Mouse (Mus musculus) CH12.LX (cell line): Measurements from ENCODE around the gene Mb. TPM values are rescaled to one million over a fixed set of nuclear protein-coding genes. Genes with fewer than 3 reads are reported as not detected.

Experiments
- DNase-seq: peaks from one replicate; pipeline ENCODE4 v3.0.0-alpha.2; 2013; ENCODE audit errors: extremely low read depth
- H3K27ac ChIP-seq: 2 replicates; pipeline ENCODE4 v1.5.1; 2012; ENCODE audit warnings: low read depth, mild to moderate bottlenecking, control low read depth, moderate library complexity; ENCODE audit not compliant: insufficient read depth
- H3K27me3 ChIP-seq: replicated peaks from 2 replicates; pipeline ENCODE3; 2012; ENCODE audit warnings: inconsistent platforms
- H3K36me3 ChIP-seq, 2 experiments: replicated peaks in 1 of 2; 2 replicates each; pipeline versions ENCODE3 to v1.6.1; 2012; ENCODE audit warnings: inconsistent platforms in 1 of 2, low read length in 1 of 2, mild to moderate bottlenecking in 1 of 2, mixed read lengths in 1 of 2, moderate library complexity in 1 of 2; ENCODE audit not compliant: control insufficient read depth in 1 of 2, insufficient read depth in 1 of 2
- H3K4me1 ChIP-seq, 2 experiments: 2 replicates each; pipeline ENCODE4 v1.6.1; 2012; ENCODE audit warnings: inconsistent platforms in 1 of 2, moderate library complexity in 1 of 2; ENCODE audit not compliant: insufficient read depth in 2 of 2, control insufficient read depth in 1 of 2
- H3K4me2 ChIP-seq: 2 replicates; pipeline ENCODE4 v1.6.1; 2012; ENCODE audit warnings: low read depth, mild to moderate bottlenecking, control low read depth; ENCODE audit not compliant: poor library complexity, insufficient read depth, severe bottlenecking
- H3K4me3 ChIP-seq, 3 experiments: fragments of 150-350 bp in 1 of 3; sonication (generic) in 1 of 3; replicated peaks in 1 of 3; 2 replicates each; pipeline versions ENCODE3 to v1.5.1; 2011 to 2012; ENCODE audit warnings: low read depth in 2 of 3, low read length in 2 of 3, mild to moderate bottlenecking in 2 of 3, moderate library complexity in 2 of 3, control low read depth in 1 of 3, improper control_type of control experiment in 1 of 3, inconsistent platforms in 1 of 3, mixed read lengths in 1 of 3; ENCODE audit not compliant: poor library complexity in 1 of 3
- H3K79me2 ChIP-seq: replicated peaks from 2 replicates; pipeline ENCODE4 v1.6.1; 2012; ENCODE audit warnings: mild to moderate bottlenecking, moderate library complexity; ENCODE audit not compliant: control insufficient read depth, poor library complexity, insufficient read depth, severe bottlenecking; ENCODE audit errors: extremely low read depth
- H3K9ac ChIP-seq: 2 replicates; pipeline ENCODE4 v1.6.1; 2012; ENCODE audit warnings: low read depth, mild to moderate bottlenecking, control low read depth, moderate library complexity; ENCODE audit not compliant: insufficient read depth
- H3K9me3 ChIP-seq: replicated peaks from 2 replicates; pipeline ENCODE3; 2012; ENCODE audit warnings: low read length, inconsistent platforms, mixed read lengths
- CHD1 ChIP-seq: IDR thresholded peaks from 2 replicates; pipeline ENCODE4 v1.6.1; 2012; ENCODE audit warnings: low read depth, low read length, improper control_type of control experiment, inconsistent platforms
- EP300 ChIP-seq: IDR thresholded peaks from 2 replicates; pipeline ENCODE4 v1.6.1; 2011; ENCODE audit warnings: low read length, improper control_type of control experiment
- IRF4 ChIP-seq: IDR thresholded peaks from 2 replicates; pipeline ENCODE4 v1.6.1; 2014; ENCODE audit warnings: low read depth, mild to moderate bottlenecking, inconsistent platforms, low read length, improper control_type of control experiment
- JUN ChIP-seq: IDR thresholded peaks from 2 replicates; pipeline ENCODE4 v1.6.1; 2011; ENCODE audit warnings: low read depth, mild to moderate bottlenecking, low read length, improper control_type of control experiment, moderate library complexity; ENCODE audit not compliant: insufficient read depth
- JUND ChIP-seq: conservative IDR thresholded peaks from 2 replicates; pipeline ENCODE4 v1.6.1; 2011; ENCODE audit warnings: low read depth, low read length, improper control_type of control experiment
- MAFK ChIP-seq: IDR thresholded peaks from 2 replicates; pipeline ENCODE4 v1.6.1; 2011; ENCODE audit warnings: low read length, improper control_type of control experiment; ENCODE audit not compliant: insufficient replicate concordance
- MAX ChIP-seq: IDR thresholded peaks from 2 replicates; pipeline ENCODE4 v1.6.1; 2011; ENCODE audit warnings: low read length, improper control_type of control experiment
- MEF2A ChIP-seq: IDR thresholded peaks from 2 replicates; pipeline ENCODE4 v1.6.1; 2014; ENCODE audit warnings: low read depth, mild to moderate bottlenecking, inconsistent platforms, low read length, improper control_type of control experiment, borderline replicate concordance
- MXI1 ChIP-seq: IDR thresholded peaks from 2 replicates; pipeline ENCODE4 v1.6.1; 2011; ENCODE audit warnings: mild to moderate bottlenecking, low read depth, low read length, improper control_type of control experiment
- MYC ChIP-seq: IDR thresholded peaks from 2 replicates; pipeline ENCODE4 v1.6.1; 2011; ENCODE audit warnings: low read depth, mild to moderate bottlenecking, improper control_type of control experiment, low read length
- NELFE ChIP-seq: IDR thresholded peaks from 2 replicates; pipeline ENCODE4 v1.6.1; 2011; ENCODE audit warnings: low read depth, low read length, improper control_type of control experiment
- PAX5 ChIP-seq: IDR thresholded peaks from 2 replicates; pipeline ENCODE4 v1.6.1; 2012; ENCODE audit warnings: low read length, inconsistent platforms, mixed read lengths
- POLR2AphosphoS2 ChIP-seq: IDR thresholded peaks from 2 replicates; pipeline ENCODE4 v1.6.1; 2011; ENCODE audit warnings: low read depth, low read length, improper control_type of control experiment
- SIN3A ChIP-seq: IDR thresholded peaks from 2 replicates; pipeline ENCODE4 v1.6.1; 2012; ENCODE audit warnings: low read length, improper control_type of control experiment, inconsistent platforms
- SMC3 ChIP-seq: IDR thresholded peaks from 2 replicates; pipeline ENCODE4 v1.6.1; 2011; ENCODE audit warnings: low read depth, low read length, improper control_type of control experiment
- TBP ChIP-seq: conservative IDR thresholded peaks from 2 replicates; pipeline ENCODE4 v1.6.1; 2011; ENCODE audit warnings: low read depth, low read length, improper control_type of control experiment
- TCF12 ChIP-seq: IDR thresholded peaks from 2 replicates; pipeline ENCODE4 v1.6.1; 2014; ENCODE audit warnings: low read depth, mild to moderate bottlenecking, inconsistent platforms, low read length, improper control_type of control experiment
- UBTF ChIP-seq: IDR thresholded peaks from 2 replicates; pipeline ENCODE4 v1.6.1; 2012; ENCODE audit warnings: low read depth, mild to moderate bottlenecking, inconsistent platforms, low read length, improper control_type of control experiment, moderate library complexity
- USF2 ChIP-seq: conservative IDR thresholded peaks from 2 replicates; pipeline ENCODE4 v1.6.1; 2011; ENCODE audit warnings: low read depth, low read length, improper control_type of control experiment
- ZC3H11A ChIP-seq: IDR thresholded peaks from 2 replicates; pipeline ENCODE4 v1.6.1; 2012; ENCODE audit warnings: low read depth, mild to moderate bottlenecking, inconsistent platforms, low read length, improper control_type of control experiment
- ZNF384 ChIP-seq: IDR thresholded peaks from 2 replicates; pipeline ENCODE4 v1.6.1; 2012; ENCODE audit warnings: low read depth, low read length, improper control_type of control experiment, inconsistent platforms
- dilution Hi-C: fragments of 300-500 bp; cut with MboI; formaldehyde crosslinking; loops from 2 replicates; pipeline ENCODE4 v1.14.3; 2020; ENCODE audit warnings: low sequenced_read_pairs; ENCODE audit not compliant: extremely low pct_unique_long_range_greater_than_20kb, extremely low pct_ligation_motif_present
- in situ Hi-C: fragments of 300-500 bp; cut with MboI; formaldehyde crosslinking; loops from 3 replicates; pipeline ENCODE4 v1.14.3; 2019; ENCODE audit warnings: low sequenced_read_pairs, low pct_ligation_motif_present, low pct_unique_long_range_greater_than_20kb, mixed read lengths
- polyA plus RNA-seq: library from polyadenylated mRNA; unstranded; fragments of >175 nt; gene quantifications from 2 replicates; pipeline ENCODE4 v1.2.1, GENCODE M21; 2012; ENCODE audit warnings: low read depth; ENCODE audit not compliant: insufficient read length
- total RNA-seq, 2 experiments: library from RNA; depleted of rRNA; stranded (reverse); fragments of 300-350 nt in 1 of 2; fragments of >200 nt in 1 of 2; gene quantifications; 2 replicates each; pipeline ENCODE4 v1.2.3; 2012 to 2014

The Mb gene
- total and polyA plus RNA-seq, 3 experiments = not detected

- H3K9me3 ChIP-seq = no peaks in the 10 kb centered on the region
- no peaks in the 10 kb centered on the region for H3K79me2 ChIP-seq
- dilution Hi-C loops = no loop called here
- in situ Hi-C loops = no loop called here
- no peak for DNase-seq
- peaks cover 81% of the 10 kb centered on the region for H3K27me3 ChIP-seq
- 0 out of 4 replicates have a peak, but pooled peaks cover 0 to 2% of the 10 kb centered on the region in 2 experiments for H3K4me1 ChIP-seq
- H3K4me2 ChIP-seq = no peak overlapping the region
- H3K36me3 ChIP-seq = no peaks in the 10 kb centered on the region
- no peak overlapping the region for H3K4me3 ChIP-seq
- TF ChIP-seq MXI1 (no peak), EP300 (no peak), TCF12 (no peak), ZC3H11A (no peak), USF2 (no peak)
- H3K27ac ChIP-seq = no peak overlapping the region
- H3K9ac ChIP-seq = no peak overlapping the region
Measured at GRCm38 (mm10) chr15:77052176-77052575, 1.7 kb upstream of the Mb start.

- peaks cover 2% of the 10 kb centered on the region for H3K9me3 ChIP-seq
- H3K4me3 ChIP-seq = no peak overlapping the region
- H3K27ac ChIP-seq = no peak overlapping the region
- no peaks in the 10 kb centered on the region for H3K36me3 ChIP-seq
- no peak overlapping the region for H3K9ac ChIP-seq
- H3K4me1 ChIP-seq = no peaks in the 10 kb centered on the region
- TF ChIP-seq MYC = no peak
- no peak for TF ChIP-seq MEF2A
- no peak for TF ChIP-seq UBTF
- no peak for TF ChIP-seq CHD1
- no peak for TF ChIP-seq MAFK
- no peak for TF ChIP-seq SMC3
- no peak for TF ChIP-seq JUND
- TF ChIP-seq MAX = no peak
- TF ChIP-seq SIN3A = no peak
- no peak for TF ChIP-seq JUN
- TF ChIP-seq ZNF384 = no peak
- TF ChIP-seq NELFE = no peak
- TF ChIP-seq TCF12 = no peak
- no peak for TF ChIP-seq USF2
- TF ChIP-seq MXI1 = no peak
- no peak for TF ChIP-seq POLR2AphosphoS2
- TF ChIP-seq EP300 = no peak
- no peak for TF ChIP-seq PAX5
- TF ChIP-seq TBP = no peak
- no peak for TF ChIP-seq IRF4
- H3K27me3 ChIP-seq = peaks cover 61% of the 10 kb centered on the region
- no peaks in the 10 kb centered on the region for H3K79me2 ChIP-seq
- dilution Hi-C loops (no loop called here), in situ Hi-C loops (no loop called here)
- DNase-seq = no peak
- no peak overlapping the region for H3K4me2 ChIP-seq
Measured at GRCm38 (mm10) chr15:77045609-77046008, 4.9 kb downstream of the Mb start.
